Mouse (Mus musculus) spleen, adult 2 months (tissue): Measurements from ENCODE around the gene Btbd16.

Experiments used
- CTCF ChIP-seq: fragments of 200-500 bp; IDR thresholded peaks from 2 replicates; pipeline ENCODE4 v1.5.1; 2011; ENCODE audit warnings: mild to moderate bottlenecking, inconsistent platforms; ENCODE audit not compliant: insufficient read depth, insufficient read length, insufficient replicate concordance; ENCODE audit errors: extremely low read depth
- POLR2A ChIP-seq: fragments of 200-500 bp; IDR thresholded peaks from 2 replicates; pipeline ENCODE4 v1.6.1; 2011; ENCODE audit warnings: low read depth, low read length, inconsistent platforms

DNA sequence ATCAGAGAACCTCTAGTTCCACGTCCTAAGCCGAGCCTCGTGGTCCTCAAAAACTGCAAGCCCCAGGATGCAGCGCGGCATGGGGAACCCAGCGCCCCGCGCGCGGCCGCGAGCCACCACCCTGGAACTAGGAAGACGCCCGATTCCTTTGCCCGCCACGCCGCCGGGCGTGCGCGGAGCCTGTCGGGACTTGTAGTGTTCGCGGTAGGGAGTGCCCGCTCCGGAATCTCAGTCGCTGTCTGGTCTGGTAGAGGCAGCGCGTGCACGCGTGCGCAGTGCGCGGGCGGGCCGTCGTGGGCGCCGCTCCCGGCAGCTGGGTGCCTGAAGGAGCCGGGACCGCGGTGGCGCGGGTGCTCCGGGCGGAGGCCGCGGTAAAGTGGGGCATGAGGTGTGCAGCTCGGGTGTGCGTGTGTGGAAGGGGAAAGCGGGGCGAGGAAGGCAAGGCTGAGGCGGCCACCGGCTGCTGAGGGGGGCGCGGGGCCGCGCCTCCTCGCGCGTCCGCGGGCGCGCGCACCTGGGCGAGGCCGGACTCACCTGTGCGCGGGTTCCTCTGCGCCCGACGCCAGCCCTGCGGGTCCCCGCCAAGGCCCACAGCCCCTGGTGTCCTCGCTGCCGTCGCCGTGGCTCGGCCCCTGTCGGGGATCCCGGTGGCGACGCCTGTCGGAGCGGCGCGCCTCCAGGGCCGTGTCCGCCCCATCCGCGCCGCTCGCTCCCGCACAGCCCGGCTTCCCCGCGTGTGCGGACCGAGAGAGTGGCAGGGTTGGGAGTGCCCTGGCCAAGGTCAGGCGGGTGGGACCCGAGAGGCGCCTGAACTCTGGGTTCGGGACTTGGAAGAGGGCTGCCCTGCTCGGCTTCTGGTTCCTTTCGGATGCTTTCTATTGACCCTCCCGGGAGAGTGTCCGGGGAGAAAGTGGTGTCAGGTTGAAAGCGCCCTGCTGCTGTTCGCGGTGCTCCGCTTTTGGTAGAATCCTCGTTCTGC lies 92.0 kb downstream of the Btbd16 start, which contains the start of gene Plekha1:
- TF ChIP-seq CTCF (no peak), POLR2A (peak; percentile 70)
